Mouse (Mus musculus): Measurements from ENCODE around the gene S1pr2. TPM values are rescaled to one million over a fixed set of nuclear protein-coding genes. Genes with fewer than 3 reads are reported as not detected.
"Not testable (repeated sequence)": the region's sequence is repeated elsewhere in the genome, so short reads cannot be mapped to it uniquely, and the experiment has no call there.

The S1pr2 gene
- total and polyA plus RNA-seq, 3 experiments: 6.4 to 27.4 TPM; not detected in 1

DNA sequence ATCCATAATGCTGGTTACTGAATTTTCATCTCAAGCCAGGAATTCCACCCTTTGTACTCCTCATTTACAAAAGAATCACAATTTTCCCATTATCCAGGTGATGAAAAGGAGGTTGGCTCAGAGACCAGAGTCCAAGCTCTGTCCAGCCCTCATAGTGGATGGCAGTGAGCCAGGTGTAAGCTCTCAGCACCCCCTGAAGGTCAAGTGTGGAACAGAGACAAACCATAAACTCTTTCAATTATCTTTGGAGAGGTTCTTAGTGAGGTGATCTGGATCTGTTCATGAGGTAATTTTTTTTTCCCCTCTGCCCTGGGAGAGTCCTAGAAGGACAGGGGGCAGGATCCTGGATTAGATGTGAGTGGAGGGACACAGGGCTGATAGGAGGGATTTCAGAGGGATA lies 24.2 kb upstream of the S1pr2 start:
- peaks cover 9 to 20% of the 10 kb centered on the region in 2 experiments for H3K4me1 ChIP-seq (ENCODE audit: control insufficient read depth in 1 of 2, insufficient read depth in 2 of 2, low read length in 2 of 2)
- no peak overlapping the region for H3K27ac ChIP-seq (ENCODE audit: control insufficient read depth, low read depth, low read length)
- no peak overlapping the region for H3K9ac ChIP-seq (ENCODE audit: control insufficient read depth, low read depth, low read length, poor library complexity, severe bottlenecking)

DNA sequence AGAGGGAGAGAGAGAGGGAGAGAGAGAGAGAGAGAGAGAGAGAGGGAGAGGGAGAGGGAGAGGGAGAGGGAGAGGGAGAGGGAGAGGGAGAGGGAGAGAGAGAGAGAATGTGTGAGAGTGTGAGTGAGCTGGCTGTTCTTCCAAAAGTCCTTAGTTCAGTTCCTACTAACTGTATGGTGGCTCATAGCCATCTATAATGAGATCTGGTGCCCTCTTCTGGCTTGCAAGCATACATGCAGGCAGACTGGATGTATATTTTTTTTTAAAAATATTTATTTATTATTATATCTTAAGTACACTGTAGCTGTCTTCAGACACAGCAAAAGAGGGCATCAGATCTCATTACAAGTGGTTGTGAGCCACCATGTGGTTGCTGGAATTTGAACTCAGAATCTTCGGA lies 21.8 kb upstream of the S1pr2 start:
- H3K27ac ChIP-seq (ENCODE audit: control insufficient read depth, low read depth, low read length); H3K4me3 ChIP-seq (ENCODE audit: control insufficient read depth in 1 of 2, insufficient read depth in 1 of 2, low read depth in 2 of 2, low read length in 2 of 2); H3K79me2 ChIP-seq (ENCODE audit: control insufficient read depth, insufficient read depth, low read length, poor library complexity); H3K9ac ChIP-seq (ENCODE audit: control insufficient read depth, low read depth, low read length, poor library complexity, severe bottlenecking); H3K27me3 ChIP-seq (ENCODE audit: control insufficient read depth in 1 of 2, insufficient read depth in 2 of 2, low read length in 2 of 2); H3K9me3 ChIP-seq (replicated peaks; ENCODE audit: insufficient read depth, low read length): not testable (repeated sequence)
- TF ChIP-seq POLR2A (IDR thresholded peaks at IDR 0.05; ENCODE audit: control insufficient read depth in 1 of 2, insufficient read depth in 1 of 2, low read depth in 1 of 2, low read length in 2 of 2, poor library complexity in 1 of 2) (0 out of 4 replicates have a peak, but pooled peaks of 1 of the 2 experiments have one; percentile 3), TBP (IDR thresholded peaks at IDR 0.05; ENCODE audit: low read depth, low read length) (peak; percentile 60; the same call in 1 of the 2 replicates), CTCF (IDR thresholded peaks at IDR 0.05 in 2 of 3, conservative IDR thresholded peaks at IDR 0.05 in 1 of 3; ENCODE audit: control insufficient read depth in 1 of 3, insufficient read depth in 1 of 3, low read depth in 2 of 3, low read length in 3 of 3, poor library complexity in 1 of 3, severe bottlenecking in 1 of 3) (peak in 2 of 3 experiments; percentile 65 to 69; a peak in 4 of 6 replicates)
- Histone ChIP-seq H3K36me3 (ENCODE audit: control insufficient read depth in 1 of 2, insufficient read depth in 2 of 2, low read length in 2 of 2) (peaks cover 0 to 20% of the 10 kb centered on the region in 2 experiments; a peak in 2 of 4 replicates), H3K4me1 (ENCODE audit: control insufficient read depth in 1 of 2, insufficient read depth in 2 of 2, low read length in 2 of 2) (peaks cover 9 to 16% of the 10 kb centered on the region in 2 experiments)
- DNase-seq (ENCODE audit: low read depth, low spot score): peak; percentile 87

More for the DNA sequence above, 24.2 kb upstream of the S1pr2 start:
- H3K36me3 ChIP-seq (ENCODE audit: control insufficient read depth in 1 of 2, insufficient read depth in 2 of 2, low read length in 2 of 2): peaks cover 3 to 26% of the 10 kb centered on the region in 2 experiments
- peaks cover 9% of the 10 kb centered on the region for H3K79me2 ChIP-seq (ENCODE audit: control insufficient read depth, insufficient read depth, low read length, poor library complexity)
- no peaks in the 10 kb centered on the region for H3K9me3 ChIP-seq (replicated peaks; ENCODE audit: insufficient read depth, low read length)
- peak; percentile 59 for DNase-seq (ENCODE audit: low read depth, low spot score)
- H3K4me3 ChIP-seq (ENCODE audit: control insufficient read depth in 1 of 2, insufficient read depth in 1 of 2, low read depth in 2 of 2, low read length in 2 of 2): no peak overlapping the region
- TF ChIP-seq HCFC1 (IDR thresholded peaks at IDR 0.05; ENCODE audit: low read depth, low read length): no peak
- TF ChIP-seq CTCF (IDR thresholded peaks at IDR 0.05 in 2 of 3, conservative IDR thresholded peaks at IDR 0.05 in 1 of 3; ENCODE audit: control insufficient read depth in 1 of 3, insufficient read depth in 1 of 3, low read depth in 2 of 3, low read length in 3 of 3, poor library complexity in 1 of 3, severe bottlenecking in 1 of 3): peak in 2 of 3 experiments; percentile 46 to 55; a peak in 4 of 6 replicates
- H3K27me3 ChIP-seq (ENCODE audit: control insufficient read depth in 1 of 2, insufficient read depth in 2 of 2, low read length in 2 of 2): no peaks in the 10 kb centered on the region

DNA sequence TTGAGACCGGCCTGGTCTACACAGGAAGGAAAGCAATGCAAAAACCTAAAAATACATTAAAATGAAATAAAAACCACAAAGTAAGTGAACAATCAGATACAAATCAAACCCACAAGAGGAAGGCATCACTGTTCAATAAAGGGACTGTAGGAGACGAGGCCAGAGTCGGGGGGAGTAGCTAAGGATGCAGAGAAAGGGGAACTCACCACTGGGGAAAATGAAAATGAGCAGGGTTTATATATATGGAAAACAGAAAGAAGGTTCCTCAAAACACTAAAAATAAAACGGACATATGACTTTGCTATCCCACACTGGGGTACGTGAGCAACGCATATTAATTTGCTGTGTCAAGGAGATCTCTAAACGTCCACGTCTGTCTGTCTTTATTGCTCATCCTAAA lies 20.5 kb upstream of the S1pr2 start:
- peak; percentile 81 for DNase-seq (ENCODE audit: low read depth, low spot score)
- H3K4me3 ChIP-seq (ENCODE audit: control insufficient read depth in 1 of 2, insufficient read depth in 1 of 2, low read depth in 2 of 2, low read length in 2 of 2): no peak overlapping the region
- peaks cover 8 to 13% of the 10 kb centered on the region in 2 experiments for H3K4me1 ChIP-seq (ENCODE audit: control insufficient read depth in 1 of 2, insufficient read depth in 2 of 2, low read length in 2 of 2)
- TF ChIP-seq UBTF (IDR thresholded peaks at IDR 0.05; ENCODE audit: borderline replicate concordance, insufficient read depth, low read depth, low read length) (no peak), MAX (IDR thresholded peaks at IDR 0.05; ENCODE audit: low read length) (no peak), SIN3A (IDR thresholded peaks at IDR 0.05; ENCODE audit: low read length) (no peak), GATA1 (IDR thresholded peaks at IDR 0.05; ENCODE audit: low read depth, low read length) (no peak), ETS1 (IDR thresholded peaks at IDR 0.05; ENCODE audit: low read depth, low read length) (no peak), RAD21 (IDR thresholded peaks at IDR 0.05; ENCODE audit: low read depth, low read length) (no peak), BHLHE40 (IDR thresholded peaks at IDR 0.05; ENCODE audit: borderline replicate concordance, low read depth, low read length) (no peak), ZC3H11A (IDR thresholded peaks at IDR 0.05; ENCODE audit: low read depth, low read length) (no peak), ZNF384 (IDR thresholded peaks at IDR 0.05; ENCODE audit: low read depth, low read length) (no peak), SMC3 (IDR thresholded peaks at IDR 0.05; ENCODE audit: low read depth, low read length) (no peak), MXI1 (IDR thresholded peaks at IDR 0.05; ENCODE audit: low read depth, low read length) (no peak), KAT2A (conservative IDR thresholded peaks at IDR 0.05; ENCODE audit: low read depth, low read length) (no peak), TAL1 (IDR thresholded peaks at IDR 0.05; ENCODE audit: low read length) (no peak), USF1 (IDR thresholded peaks at IDR 0.05; ENCODE audit: low read depth, low read length) (no peak), RCOR1 (IDR thresholded peaks at IDR 0.05; ENCODE audit: low read depth, low read length) (no peak), POLR2AphosphoS2 (IDR thresholded peaks at IDR 0.05; ENCODE audit: low read length) (no peak)
- no peaks in the 10 kb centered on the region for H3K27me3 ChIP-seq (ENCODE audit: control insufficient read depth in 1 of 2, insufficient read depth in 2 of 2, low read length in 2 of 2)
- H3K36me3 ChIP-seq (ENCODE audit: control insufficient read depth in 1 of 2, insufficient read depth in 2 of 2, low read length in 2 of 2): peaks cover 0 to 18% of the 10 kb centered on the region in 2 experiments; a peak in 2 of 4 replicates
- H3K27ac ChIP-seq (ENCODE audit: control insufficient read depth, low read depth, low read length): no peak overlapping the region
- H3K9ac ChIP-seq (ENCODE audit: control insufficient read depth, low read depth, low read length, poor library complexity, severe bottlenecking): no peak overlapping the region
- no peaks in the 10 kb centered on the region for H3K79me2 ChIP-seq (ENCODE audit: control insufficient read depth, insufficient read depth, low read length, poor library complexity)
- no peaks in the 10 kb centered on the region for H3K9me3 ChIP-seq (replicated peaks; ENCODE audit: insufficient read depth, low read length)

All from MEL (cell line).